Mouse (Mus musculus): ENCODE data around the gene Ggps1. TPM values are rescaled to one million over a fixed set of nuclear protein-coding genes. Genes with fewer than 3 reads are reported as not detected.
"Not testable (repeated sequence)": the region's sequence is repeated elsewhere in the genome, so short reads cannot be mapped to it uniquely, and the experiment has no call there.

Gene Ggps1
- polyA plus RNA-seq, 1 experiment from 2014 or later, result 12.2 TPM

GRCm38 (mm10) chr13:14026154-14026820 is 37.0 kb downstream of the Ggps1 start:
- ATAC-seq (ENCODE audit: low read depth), result no peak; the same call in 1 of the 2 replicates
- Histone ChIP-seq H3K27me3 (ENCODE audit: control insufficient read depth, insufficient read depth, low read depth, low read length) (no peaks in the 10 kb centered on the region), H3K9me3 (replicated peaks; ENCODE audit: control insufficient read depth, low read length) (no peaks in the 10 kb centered on the region), H3K27ac (ENCODE audit: low read length) (peak overlapping the region; percentile 22; the same call in 1 of the 2 replicates), H3K9ac (ENCODE audit: low read depth, low read length) (no peak overlapping the region), H3K4me2 (ENCODE audit: low read depth, low read length) (no peak overlapping the region), H3K36me3 (ENCODE audit: control insufficient read depth, insufficient read depth) (peaks cover 15% of the 10 kb centered on the region), H3K4me1 (ENCODE audit: control insufficient read depth, low read depth, low read length) (peaks cover 25% of the 10 kb centered on the region), H3K4me3 (ENCODE audit: low read depth, low read length) (no peak overlapping the region)
- 76% methylated on average over 6 of the region's 6 CpGs for WGBS (ENCODE audit: insufficient replicate concordance)

- Histone ChIP-seq H3K27ac (ENCODE audit: low read length) (no peak overlapping the region), H3K4me3 (ENCODE audit: low read depth, low read length) (no peak overlapping the region), H3K36me3 (ENCODE audit: control insufficient read depth, insufficient read depth) (peaks cover 15% of the 10 kb centered on the region), H3K27me3 (ENCODE audit: control insufficient read depth, insufficient read depth, low read depth, low read length) (no peaks in the 10 kb centered on the region), H3K9me3 (replicated peaks; ENCODE audit: control insufficient read depth, low read length) (no peaks in the 10 kb centered on the region), H3K9ac (ENCODE audit: low read depth, low read length) (no peak overlapping the region), H3K4me1 (ENCODE audit: control insufficient read depth, low read depth, low read length) (peaks cover 19% of the 10 kb centered on the region), H3K4me2 (ENCODE audit: low read depth, low read length) (no peak overlapping the region)
- no peak for ATAC-seq (ENCODE audit: low read depth)
- WGBS (ENCODE audit: insufficient replicate concordance), result 84% methylated on average over 6 of the region's 6 CpGs
Measured at GRCm38 (mm10) chr13:14025554-14025953, 37.7 kb downstream of the Ggps1 start.

GRCm38 (mm10) chr13:14021417-14021816 is 41.9 kb downstream of the Ggps1 start:
- ATAC-seq (ENCODE audit: low read depth), result peak; percentile 67
- 24% methylated on average over 9 of the region's 12 CpGs for WGBS (ENCODE audit: insufficient replicate concordance)
- H3K36me3 ChIP-seq (ENCODE audit: control insufficient read depth, insufficient read depth); H3K9ac ChIP-seq (ENCODE audit: low read depth, low read length); H3K9me3 ChIP-seq (replicated peaks; ENCODE audit: control insufficient read depth, low read length); H3K4me3 ChIP-seq (ENCODE audit: low read depth, low read length); H3K27me3 ChIP-seq (ENCODE audit: control insufficient read depth, insufficient read depth, low read depth, low read length): not testable (repeated sequence)
- peak overlapping the region; percentile 36 for H3K4me2 ChIP-seq (ENCODE audit: low read depth, low read length)
- peaks cover 26% of the 10 kb centered on the region for H3K4me1 ChIP-seq (ENCODE audit: control insufficient read depth, low read depth, low read length)
- peak overlapping the region; percentile 59; the same call in 1 of the 2 replicates for H3K27ac ChIP-seq (ENCODE audit: low read length)

- Histone ChIP-seq H3K4me1 (ENCODE audit: control insufficient read depth, low read depth, low read length) (peaks cover 21% of the 10 kb centered on the region), H3K4me2 (ENCODE audit: low read depth, low read length) (no peak overlapping the region), H3K27ac (ENCODE audit: low read length) (peak overlapping the region; percentile 58), H3K9ac (ENCODE audit: low read depth, low read length) (no peak overlapping the region), H3K9me3 (replicated peaks; ENCODE audit: control insufficient read depth, low read length) (no peaks in the 10 kb centered on the region), H3K36me3 (ENCODE audit: control insufficient read depth, insufficient read depth) (peaks cover 5% of the 10 kb centered on the region; the same call in 1 of the 2 replicates), H3K4me3 (ENCODE audit: low read depth, low read length) (no peak overlapping the region), H3K27me3 (ENCODE audit: control insufficient read depth, insufficient read depth, low read depth, low read length) (no peaks in the 10 kb centered on the region)
- ATAC-seq (ENCODE audit: low read depth), result no peak
- WGBS (ENCODE audit: insufficient replicate concordance), result 67% methylated on average over 3 of the region's 3 CpGs
Measured at GRCm38 (mm10) chr13:14018852-14019251, 44.4 kb downstream of the Ggps1 start.

- H3K27me3 ChIP-seq (ENCODE audit: control insufficient read depth, insufficient read depth, low read depth, low read length), result no peaks in the 10 kb centered on the region
- peaks cover 9% of the 10 kb centered on the region; the same call in 1 of the 2 replicates for H3K36me3 ChIP-seq (ENCODE audit: control insufficient read depth, insufficient read depth)
- H3K27ac ChIP-seq (ENCODE audit: low read length), result peak overlapping the region; percentile 58
- ATAC-seq (ENCODE audit: low read depth), result peak; percentile 84
- peaks cover 21% of the 10 kb centered on the region for H3K4me1 ChIP-seq (ENCODE audit: control insufficient read depth, low read depth, low read length)
- H3K4me3 ChIP-seq (ENCODE audit: low read depth, low read length), result no peak overlapping the region
- H3K4me2 ChIP-seq (ENCODE audit: low read depth, low read length), result no peak overlapping the region
- H3K9ac ChIP-seq (ENCODE audit: low read depth, low read length), result no peak overlapping the region
- H3K9me3 ChIP-seq (replicated peaks; ENCODE audit: control insufficient read depth, low read length), result no peaks in the 10 kb centered on the region
Measured at GRCm38 (mm10) chr13:14018283-14018682, 45.0 kb downstream of the Ggps1 start.

GRCm38 (mm10) chr13:14015609-14016008 is 47.7 kb downstream of the Ggps1 start:
- Histone ChIP-seq H3K27ac (ENCODE audit: low read length) (no peak overlapping the region), H3K36me3 (ENCODE audit: control insufficient read depth, insufficient read depth) (peaks cover 16% of the 10 kb centered on the region), H3K9me3 (replicated peaks; ENCODE audit: control insufficient read depth, low read length) (no peaks in the 10 kb centered on the region), H3K9ac (ENCODE audit: low read depth, low read length) (no peak overlapping the region), H3K4me1 (ENCODE audit: control insufficient read depth, low read depth, low read length) (peaks cover 25% of the 10 kb centered on the region), H3K4me3 (ENCODE audit: low read depth, low read length) (no peak overlapping the region), H3K4me2 (ENCODE audit: low read depth, low read length) (no peak overlapping the region), H3K27me3 (ENCODE audit: control insufficient read depth, insufficient read depth, low read depth, low read length) (no peaks in the 10 kb centered on the region)
- ATAC-seq (ENCODE audit: low read depth), result no peak
- 80% methylated on average over 6 of the region's 6 CpGs for WGBS (ENCODE audit: insufficient replicate concordance)

- Histone ChIP-seq H3K4me3 (ENCODE audit: low read depth, low read length) (no peak overlapping the region), H3K9ac (ENCODE audit: low read depth, low read length) (no peak overlapping the region), H3K27ac (ENCODE audit: low read length) (no peak overlapping the region), H3K4me2 (ENCODE audit: low read depth, low read length) (no peak overlapping the region), H3K36me3 (ENCODE audit: control insufficient read depth, insufficient read depth) (peaks cover 19% of the 10 kb centered on the region), H3K4me1 (ENCODE audit: control insufficient read depth, low read depth, low read length) (peaks cover 22% of the 10 kb centered on the region), H3K9me3 (replicated peaks; ENCODE audit: control insufficient read depth, low read length) (no peaks in the 10 kb centered on the region), H3K27me3 (ENCODE audit: control insufficient read depth, insufficient read depth, low read depth, low read length) (no peaks in the 10 kb centered on the region)
- WGBS (ENCODE audit: insufficient replicate concordance), result 84% methylated on average over 4 of the region's 4 CpGs
- no peak for ATAC-seq (ENCODE audit: low read depth)
Measured at GRCm38 (mm10) chr13:14014540-14014939, 48.7 kb downstream of the Ggps1 start.

GRCm38 (mm10) chr13:14014001-14014400 is 49.3 kb downstream of the Ggps1 start:
- H3K9ac ChIP-seq (ENCODE audit: low read depth, low read length), result no peak overlapping the region
- no peaks in the 10 kb centered on the region for H3K27me3 ChIP-seq (ENCODE audit: control insufficient read depth, insufficient read depth, low read depth, low read length)
- ATAC-seq (ENCODE audit: low read depth), result no peak
- H3K4me3 ChIP-seq (ENCODE audit: low read depth, low read length), result no peak overlapping the region
- H3K9me3 ChIP-seq (replicated peaks; ENCODE audit: control insufficient read depth, low read length), result no peaks in the 10 kb centered on the region
- 92% methylated on average over 2 of the region's 2 CpGs for WGBS (ENCODE audit: insufficient replicate concordance)
- no peak overlapping the region for H3K4me2 ChIP-seq (ENCODE audit: low read depth, low read length)
- no peak overlapping the region for H3K27ac ChIP-seq (ENCODE audit: low read length)
- peaks cover 19% of the 10 kb centered on the region for H3K36me3 ChIP-seq (ENCODE audit: control insufficient read depth, insufficient read depth)
- H3K4me1 ChIP-seq (ENCODE audit: control insufficient read depth, low read depth, low read length), result peaks cover 19% of the 10 kb centered on the region

- Histone ChIP-seq H3K9me3 (replicated peaks; ENCODE audit: control insufficient read depth, low read length) (no peaks in the 10 kb centered on the region), H3K27ac (ENCODE audit: low read length) (no peak overlapping the region), H3K4me2 (ENCODE audit: low read depth, low read length) (no peak overlapping the region), H3K27me3 (ENCODE audit: control insufficient read depth, insufficient read depth, low read depth, low read length) (no peaks in the 10 kb centered on the region), H3K9ac (ENCODE audit: low read depth, low read length) (no peak overlapping the region), H3K4me1 (ENCODE audit: control insufficient read depth, low read depth, low read length) (peaks cover 5% of the 10 kb centered on the region), H3K36me3 (ENCODE audit: control insufficient read depth, insufficient read depth) (peaks cover 19% of the 10 kb centered on the region), H3K4me3 (ENCODE audit: low read depth, low read length) (no peak overlapping the region)
- no peak for ATAC-seq (ENCODE audit: low read depth)
- WGBS (ENCODE audit: insufficient replicate concordance), result 82% methylated on average over 4 of the region's 4 CpGs
Measured at GRCm38 (mm10) chr13:14011454-14011995, 51.8 kb downstream of the Ggps1 start.

Measured in liver, embryonic 16.5 days (tissue).